Mouse (Mus musculus) hindbrain, embryonic 13.5 days (tissue): ENCODE results near the gene Gm20388. TPM values are rescaled to one million over a fixed set of nuclear protein-coding genes. Genes with fewer than 3 reads are reported as not detected.

Experiments used
- ATAC-seq: fragments of 200-750 bp; cut with Nextera tagmentation; 2 replicates; pipeline ENCODE4 v1.8.0; 2017; ENCODE audit warnings: moderate TSS enrichment; ENCODE audit not compliant: low FRiP score
- H3K27ac ChIP-seq: fragments of 300-500 bp; sonication (generic); 2 replicates; pipeline ENCODE4 v1.5.1; 2015; ENCODE audit warnings: inconsistent platforms, mild to moderate bottlenecking, moderate library complexity
- H3K27me3 ChIP-seq: fragments of 300-500 bp; sonication (generic); 2 replicates; pipeline ENCODE4 v1.6.1; 2015; ENCODE audit warnings: mild to moderate bottlenecking, inconsistent platforms
- H3K36me3 ChIP-seq: fragments of 300-500 bp; sonication (generic); 2 replicates; pipeline ENCODE4 v1.6.1; 2015; ENCODE audit warnings: mild to moderate bottlenecking, inconsistent platforms
- H3K4me1 ChIP-seq: fragments of 300-500 bp; sonication (generic); replicated peaks from 2 replicates; pipeline ENCODE4 v1.6.1; 2015; ENCODE audit warnings: inconsistent platforms
- H3K4me2 ChIP-seq: fragments of 300-500 bp; sonication (generic); 2 replicates; pipeline ENCODE4 v1.6.1; 2015; ENCODE audit warnings: inconsistent platforms, mild to moderate bottlenecking, moderate library complexity
- H3K4me3 ChIP-seq: fragments of 300-500 bp; sonication (generic); 2 replicates; pipeline ENCODE4 v1.5.1; 2015; ENCODE audit warnings: mild to moderate bottlenecking, inconsistent platforms
- H3K9ac ChIP-seq: fragments of 300-500 bp; sonication (generic); 2 replicates; pipeline ENCODE4 v1.6.1; 2015; ENCODE audit warnings: mild to moderate bottlenecking, inconsistent platforms
- H3K9me3 ChIP-seq: fragments of 300-500 bp; sonication (generic); 2 replicates; pipeline ENCODE4 v1.6.1; 2016; ENCODE audit warnings: inconsistent platforms
- WGBS: fragments of 180-500 bp; shearing (Covaris S2); methylation state at CpG from one replicate; pipeline ENCODE4 v1.1.7; 2015; 5-methylcytosine and 5-hydroxymethylcytosine counted together
- polyA plus RNA-seq: library from polyadenylated mRNA; unstranded; fragments of >200 nt; fragmentation: Nextera tagmentation; extraction: Ambion mirVana; gene quantifications from 2 replicates; pipeline ENCODE4 v1.2.1, GENCODE M21; 2015

Gm20388 gene
- polyA plus RNA-seq, 1 experiment from 2014 or later = 1.9 TPM

- H3K36me3 ChIP-seq = no peaks in the 10 kb centered on the region
- ATAC-seq = no peak
- H3K27ac ChIP-seq = no peak overlapping the region
- no peak overlapping the region for H3K4me2 ChIP-seq
- H3K4me1 ChIP-seq = peaks cover 23% of the 10 kb centered on the region
- H3K9me3 ChIP-seq = no peaks in the 10 kb centered on the region
- H3K9ac ChIP-seq = no peak overlapping the region
- WGBS = 94% methylated on average over 20 of the region's 20 CpGs
- no peak overlapping the region for H3K4me3 ChIP-seq
- H3K27me3 ChIP-seq = peaks cover 57% of the 10 kb centered on the region
Observed at GRCm38 (mm10) chr8:121398724-121399123, 1488.1 kb downstream of the Gm20388 start.

DNA sequence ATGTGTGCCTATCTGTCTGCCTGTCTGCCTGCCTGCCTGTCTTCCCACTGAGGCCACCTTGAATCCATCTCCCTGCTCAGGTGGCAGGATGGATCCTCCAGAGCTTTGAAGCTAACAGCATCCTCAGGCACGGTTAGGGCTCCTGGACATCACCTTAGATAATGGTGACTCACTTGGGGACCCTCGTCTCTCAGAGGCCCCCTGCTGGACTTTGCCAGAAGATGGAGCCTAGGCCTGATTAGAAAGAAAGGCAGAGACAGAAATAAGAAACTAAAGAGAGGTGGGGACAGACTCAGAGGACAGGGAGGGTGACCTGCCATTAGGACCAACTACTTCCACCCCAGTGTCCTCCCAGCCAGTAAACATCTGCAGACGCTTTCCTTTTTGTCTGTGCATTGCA lies 1488.5 kb downstream of the Gm20388 start:
- 44% methylated on average over 3 of the region's 3 CpGs for WGBS
- Histone ChIP-seq H3K4me3 (no peak overlapping the region), H3K4me2 (no peak overlapping the region), H3K9ac (no peak overlapping the region), H3K27ac (no peak overlapping the region), H3K4me1 (peaks cover 23% of the 10 kb centered on the region), H3K36me3 (no peaks in the 10 kb centered on the region), H3K27me3 (peaks cover 53% of the 10 kb centered on the region), H3K9me3 (no peaks in the 10 kb centered on the region)
- ATAC-seq = no peak

DNA sequence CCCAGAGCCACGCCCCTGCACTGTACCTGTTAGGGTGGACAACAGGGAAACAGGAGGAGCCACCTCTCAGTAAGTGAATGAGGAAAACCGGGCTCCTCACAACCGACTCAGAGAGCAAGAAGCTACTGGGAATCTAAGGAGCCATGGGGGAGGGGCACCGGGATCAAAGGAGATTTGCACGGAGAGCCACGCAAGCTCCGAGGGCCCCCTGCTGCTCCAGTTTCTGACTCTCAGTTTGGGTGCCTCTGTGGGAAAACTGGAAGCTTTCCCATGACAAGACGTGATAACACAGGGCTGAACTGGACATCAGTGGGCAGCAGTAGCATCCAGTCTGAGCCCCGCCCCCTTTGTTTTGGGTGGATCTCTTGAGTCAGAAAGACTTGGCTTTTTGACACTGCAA lies 1489.9 kb downstream of the Gm20388 start:
- peaks cover 44% of the 10 kb centered on the region for H3K27me3 ChIP-seq
- H3K27ac ChIP-seq = no peak overlapping the region
- no peak for ATAC-seq
- peaks cover 23% of the 10 kb centered on the region for H3K4me1 ChIP-seq
- H3K36me3 ChIP-seq = no peaks in the 10 kb centered on the region
- no peak overlapping the region for H3K9ac ChIP-seq
- 31% methylated on average over 9 of the region's 9 CpGs for WGBS
- no peak overlapping the region for H3K4me2 ChIP-seq
- no peaks in the 10 kb centered on the region for H3K9me3 ChIP-seq
- no peak overlapping the region for H3K4me3 ChIP-seq

DNA sequence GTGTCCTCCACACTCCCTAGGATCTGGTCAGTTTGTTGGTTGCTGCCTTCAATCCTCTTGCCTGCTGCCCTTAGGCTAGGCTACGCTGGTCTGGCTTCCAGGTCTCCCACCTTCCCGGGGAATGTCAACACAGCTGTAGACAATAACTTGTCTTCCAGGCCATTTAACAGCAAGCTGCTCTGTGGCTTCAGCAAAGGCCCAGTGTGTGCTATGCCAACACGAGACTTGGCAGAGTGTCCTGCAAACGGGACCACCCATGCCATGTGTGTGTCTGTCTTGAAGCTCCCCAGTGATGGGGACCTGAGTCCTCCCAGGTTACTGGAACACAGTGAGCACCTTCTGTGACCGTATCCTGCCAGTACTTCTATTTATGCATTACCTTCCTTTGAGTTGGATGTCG lies 1493.2 kb downstream of the Gm20388 start:
- H3K27me3 ChIP-seq = peaks cover 17% of the 10 kb centered on the region; the same call in 1 of the 2 replicates
- no peak overlapping the region for H3K9ac ChIP-seq
- no peaks in the 10 kb centered on the region for H3K9me3 ChIP-seq
- no peak overlapping the region for H3K27ac ChIP-seq
- no peak overlapping the region for H3K4me3 ChIP-seq
- H3K4me1 ChIP-seq = peaks cover 6% of the 10 kb centered on the region; the same call in 1 of the 2 replicates
- WGBS = 78% methylated on average over 6 of the region's 6 CpGs
- no peak for ATAC-seq
- no peak overlapping the region for H3K4me2 ChIP-seq
- H3K36me3 ChIP-seq = no peaks in the 10 kb centered on the region

DNA sequence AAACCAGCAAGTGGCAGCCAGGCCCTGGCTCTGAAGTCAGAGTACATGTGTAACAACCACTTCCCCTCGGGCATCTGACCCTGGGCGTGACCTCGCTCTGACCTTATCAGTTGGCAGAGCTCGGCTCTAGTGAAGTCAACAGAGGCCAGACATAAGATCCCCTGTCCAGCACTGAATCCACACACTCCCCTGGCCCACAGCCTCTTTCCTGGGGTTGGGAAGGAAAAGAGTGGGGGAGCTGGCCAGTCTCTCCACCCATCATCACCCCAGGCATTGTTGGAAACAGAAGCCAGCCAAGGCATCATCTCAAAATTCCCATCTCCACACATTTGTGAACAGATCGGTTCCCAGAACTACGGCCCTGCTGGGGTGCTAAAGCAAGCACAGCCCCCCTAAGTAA lies 1507.4 kb downstream of the Gm20388 start:
- no peak overlapping the region for H3K9ac ChIP-seq
- 56% methylated on average over 6 of the region's 6 CpGs for WGBS

GRCm38 (mm10) chr8:121419551-121419950 lies 1508.9 kb downstream of the Gm20388 start:
- H3K4me2 ChIP-seq = no peak overlapping the region
- WGBS = 87% methylated on average over 2 of the region's 2 CpGs
- ATAC-seq = no peak

More for the DNA sequence above, 1507.4 kb downstream of the Gm20388 start:
- no peaks in the 10 kb centered on the region for H3K27me3 ChIP-seq
- H3K4me1 ChIP-seq = no peaks in the 10 kb centered on the region
- no peak overlapping the region for H3K27ac ChIP-seq
- H3K4me2 ChIP-seq = no peak overlapping the region
- H3K9me3 ChIP-seq = no peaks in the 10 kb centered on the region
- no peak overlapping the region for H3K4me3 ChIP-seq
- no peak for ATAC-seq
- H3K36me3 ChIP-seq = no peaks in the 10 kb centered on the region

GRCm38 (mm10) chr8:121421009-121421408 lies 1510.4 kb downstream of the Gm20388 start:
- Histone ChIP-seq H3K4me3 (no peak overlapping the region), H3K9ac (no peak overlapping the region), H3K27me3 (no peaks in the 10 kb centered on the region), H3K27ac (no peak overlapping the region), H3K4me2 (no peak overlapping the region), H3K4me1 (no peaks in the 10 kb centered on the region), H3K9me3 (no peaks in the 10 kb centered on the region), H3K36me3 (no peaks in the 10 kb centered on the region)
- 86% methylated on average over 5 of the region's 5 CpGs for WGBS
- ATAC-seq = no peak

More at GRCm38 (mm10) chr8:121419551-121419950, 1508.9 kb downstream of the Gm20388 start:
- H3K27me3 ChIP-seq = no peaks in the 10 kb centered on the region
- no peak overlapping the region for H3K27ac ChIP-seq
- no peak overlapping the region for H3K9ac ChIP-seq
- H3K9me3 ChIP-seq = no peaks in the 10 kb centered on the region
- no peaks in the 10 kb centered on the region for H3K4me1 ChIP-seq
- no peaks in the 10 kb centered on the region for H3K36me3 ChIP-seq
- no peak overlapping the region for H3K4me3 ChIP-seq

- Histone ChIP-seq H3K36me3 (no peaks in the 10 kb centered on the region), H3K4me3 (no peak overlapping the region), H3K9me3 (no peaks in the 10 kb centered on the region), H3K9ac (no peak overlapping the region), H3K4me1 (no peaks in the 10 kb centered on the region), H3K27me3 (no peaks in the 10 kb centered on the region), H3K4me2 (no peak overlapping the region), H3K27ac (no peak overlapping the region)
- 94% methylated on average over 10 of the region's 10 CpGs for WGBS
- no peak for ATAC-seq
Observed at GRCm38 (mm10) chr8:121424080-121424479, 1513.4 kb downstream of the Gm20388 start.

DNA sequence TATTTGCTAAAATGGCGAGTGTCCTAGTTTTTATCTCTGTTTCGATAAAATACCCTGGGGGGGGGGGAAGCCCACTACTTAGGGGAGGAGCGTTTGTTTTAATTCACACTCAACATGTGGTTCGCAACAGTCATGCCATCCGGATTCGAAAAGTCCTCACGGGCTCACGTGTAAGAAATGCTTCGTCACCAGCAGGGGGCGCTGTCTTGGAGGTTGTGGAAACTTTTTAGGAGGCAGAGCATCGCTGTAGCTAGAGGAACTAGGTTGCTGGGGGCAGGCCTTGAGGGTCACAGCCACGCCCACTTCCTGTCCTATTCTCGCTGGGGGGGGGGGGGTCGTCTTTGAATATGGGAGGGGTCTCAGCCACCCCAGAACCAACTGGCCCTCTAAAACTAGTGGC lies 1514.0 kb downstream of the Gm20388 start:
- Histone ChIP-seq H3K27me3 (no peaks in the 10 kb centered on the region), H3K27ac (no peak overlapping the region), H3K4me2 (no peak overlapping the region), H3K9ac (no peak overlapping the region), H3K9me3 (no peaks in the 10 kb centered on the region), H3K4me3 (no peak overlapping the region), H3K36me3 (no peaks in the 10 kb centered on the region), H3K4me1 (no peaks in the 10 kb centered on the region)
- no peak for ATAC-seq
- WGBS = 83% methylated on average over 14 of the region's 14 CpGs

GRCm38 (mm10) chr8:121431499-121431898 lies 1520.9 kb downstream of the Gm20388 start:
- no peak for ATAC-seq
- H3K36me3 ChIP-seq = no peaks in the 10 kb centered on the region
- 79% methylated on average over 8 of the region's 8 CpGs for WGBS
- H3K27ac ChIP-seq = no peak overlapping the region
- no peak overlapping the region for H3K4me3 ChIP-seq
- H3K4me2 ChIP-seq = no peak overlapping the region
- no peak overlapping the region for H3K9ac ChIP-seq
- peaks cover 30% of the 10 kb centered on the region for H3K27me3 ChIP-seq
- no peaks in the 10 kb centered on the region for H3K9me3 ChIP-seq
- peaks cover 10% of the 10 kb centered on the region for H3K4me1 ChIP-seq

- WGBS = 7% methylated on average over 17 of the region's 17 CpGs
- ATAC-seq = no peak
Observed at GRCm38 (mm10) chr8:121433466-121433865, 1522.8 kb downstream of the Gm20388 start.

DNA sequence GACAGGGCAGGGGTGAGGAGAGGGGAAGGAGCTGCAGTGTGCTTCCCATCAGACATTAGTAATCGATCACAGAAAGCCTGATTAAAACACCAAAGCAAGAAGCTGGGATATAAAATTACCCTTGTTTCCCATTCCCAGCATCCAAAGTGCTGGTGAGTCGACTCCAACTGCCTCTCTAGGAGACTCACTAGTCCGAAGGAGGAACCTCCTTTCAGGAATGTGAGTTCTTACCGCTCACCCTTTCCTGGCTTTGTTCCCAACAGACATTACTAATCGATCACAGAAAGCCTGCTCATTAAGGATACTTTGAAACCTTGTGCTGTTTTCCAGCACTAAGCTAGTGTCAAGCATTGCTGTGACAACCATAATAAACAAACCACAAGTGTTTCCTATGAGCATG lies 1526.0 kb downstream of the Gm20388 start:
- no peak overlapping the region for H3K27ac ChIP-seq
- no peak overlapping the region for H3K4me3 ChIP-seq
- no peak overlapping the region for H3K9ac ChIP-seq
- no peaks in the 10 kb centered on the region for H3K9me3 ChIP-seq
- no peak for ATAC-seq
- peaks cover 21% of the 10 kb centered on the region for H3K4me1 ChIP-seq
- H3K36me3 ChIP-seq = no peaks in the 10 kb centered on the region
- no peak overlapping the region for H3K4me2 ChIP-seq
- WGBS = 75% methylated on average over 5 of the region's 5 CpGs
- peaks cover 25% of the 10 kb centered on the region for H3K27me3 ChIP-seq

More at GRCm38 (mm10) chr8:121433466-121433865, 1522.8 kb downstream of the Gm20388 start:
- Histone ChIP-seq H3K36me3 (no peaks in the 10 kb centered on the region), H3K27me3 (peaks cover 30% of the 10 kb centered on the region), H3K27ac (no peak overlapping the region), H3K4me1 (peaks cover 20% of the 10 kb centered on the region), H3K9me3 (no peaks in the 10 kb centered on the region), H3K4me2 (no peak overlapping the region), H3K4me3 (no peak overlapping the region), H3K9ac (peak overlapping the region; percentile 46; the same call in 1 of the 2 replicates)

DNA sequence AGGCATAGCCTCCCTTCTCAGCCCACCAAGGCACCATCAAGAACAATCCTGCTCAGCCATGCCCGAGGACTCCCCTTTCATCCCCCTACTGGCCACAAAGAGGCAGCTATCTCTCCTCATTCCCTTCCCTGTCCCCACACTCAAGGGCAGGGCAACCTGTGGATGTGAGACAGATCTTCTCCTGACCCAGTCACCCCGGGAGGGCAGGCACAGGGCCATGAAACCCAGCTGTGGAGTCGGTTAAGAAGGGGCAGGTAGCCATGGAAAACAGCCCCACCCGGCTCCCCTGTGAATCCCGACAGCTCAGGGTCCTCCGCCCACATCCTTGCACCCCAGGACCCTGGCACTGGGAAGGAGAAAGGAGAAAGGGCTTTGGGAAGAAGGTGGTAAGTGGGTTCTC lies 1526.9 kb downstream of the Gm20388 start:
- H3K36me3 ChIP-seq = no peaks in the 10 kb centered on the region
- H3K9ac ChIP-seq = no peak overlapping the region
- no peak for ATAC-seq
- H3K9me3 ChIP-seq = no peaks in the 10 kb centered on the region
- H3K27ac ChIP-seq = no peak overlapping the region
- WGBS = 73% methylated on average over 6 of the region's 6 CpGs
- H3K27me3 ChIP-seq = peaks cover 20% of the 10 kb centered on the region
- H3K4me1 ChIP-seq = peaks cover 21% of the 10 kb centered on the region
- no peak overlapping the region for H3K4me2 ChIP-seq
- H3K4me3 ChIP-seq = no peak overlapping the region
